Mouse (Mus musculus): ENCODE measurements at regions not wholly inside any gene's neighbourhood (a gene's known extent, or its start where the extent isn't known, plus 50 kb on each side); places are given as distances from the start of the nearest gene placed in this dataset.
A peak's percentile ranks its signal among the peaks of the same experiment; 100 is the strongest.

- ATAC-seq (ENCODE audit: insufficient number of reproducible peaks, low FRiP score, low TSS enrichment): peak; percentile 60
These were observed 50.4 kb upstream of the Otos start for GRCm38 (mm10) chr1:92699048-92699447.

- no peak for ATAC-seq (ENCODE audit: insufficient number of reproducible peaks, low FRiP score, low TSS enrichment)
These were observed 49.9 kb upstream of the Otos start for GRCm38 (mm10) chr1:92698541-92698940.

All from cerebellum, adult (tissue).